Mouse (Mus musculus): ENCODE results near the gene Hdhd5. TPM values are rescaled to one million over a fixed set of nuclear protein-coding genes. Genes with fewer than 3 reads are reported as not detected.
A peak's percentile ranks its signal among the peaks of the same experiment; 100 is the strongest.

Hdhd5 gene
- polyA plus RNA-seq, 1 experiment from 2014 or later, result 7.4 TPM

DNA sequence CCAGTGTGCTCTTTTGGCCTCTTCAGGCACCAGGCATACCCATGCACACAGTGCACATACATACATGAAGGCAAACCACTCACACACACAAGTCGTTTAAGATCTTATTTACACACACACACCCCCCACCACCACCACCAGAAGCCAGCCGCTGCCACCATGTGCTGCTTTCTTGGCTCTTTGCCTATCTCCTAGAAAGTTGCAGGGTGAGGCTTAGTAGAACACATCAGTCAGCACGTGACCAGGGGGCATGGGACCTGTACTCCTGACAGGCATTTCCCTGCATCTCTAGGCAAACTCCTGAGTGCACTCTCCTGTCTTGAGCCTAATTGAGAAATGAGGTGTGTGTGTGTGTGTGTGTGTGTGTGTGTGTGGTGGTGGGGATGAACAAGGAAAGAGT, 46.1 kb downstream of the Hdhd5 start:
- no peak for DNase-seq (ENCODE audit: low spot score)
- 62% methylated on average over 3 of the region's 3 CpGs for WGBS
- H3K9ac ChIP-seq (ENCODE audit: low read depth, low read length), result no peak overlapping the region
- no peak overlapping the region for H3K27ac ChIP-seq (replicated peaks; ENCODE audit: low read depth, low read length)
- no peak overlapping the region for H3K4me2 ChIP-seq (ENCODE audit: low read depth, low read length)
- no peak overlapping the region for H3K4me3 ChIP-seq (ENCODE audit: low read depth, low read length)
- no peak for ATAC-seq (ENCODE audit: low read depth)
- H3K9me3 ChIP-seq (ENCODE audit: control insufficient read depth, low read length), result no peaks in the 10 kb centered on the region
- no peaks in the 10 kb centered on the region for H3K27me3 ChIP-seq (replicated peaks; ENCODE audit: control insufficient read depth, insufficient read depth, low read length)
- H3K36me3 ChIP-seq (ENCODE audit: control insufficient read depth, insufficient read depth, low read length), result peaks cover 11% of the 10 kb centered on the region; the same call in 1 of the 2 replicates
- no peaks in the 10 kb centered on the region for H3K4me1 ChIP-seq (ENCODE audit: control insufficient read depth, insufficient read depth, low read length)

DNA sequence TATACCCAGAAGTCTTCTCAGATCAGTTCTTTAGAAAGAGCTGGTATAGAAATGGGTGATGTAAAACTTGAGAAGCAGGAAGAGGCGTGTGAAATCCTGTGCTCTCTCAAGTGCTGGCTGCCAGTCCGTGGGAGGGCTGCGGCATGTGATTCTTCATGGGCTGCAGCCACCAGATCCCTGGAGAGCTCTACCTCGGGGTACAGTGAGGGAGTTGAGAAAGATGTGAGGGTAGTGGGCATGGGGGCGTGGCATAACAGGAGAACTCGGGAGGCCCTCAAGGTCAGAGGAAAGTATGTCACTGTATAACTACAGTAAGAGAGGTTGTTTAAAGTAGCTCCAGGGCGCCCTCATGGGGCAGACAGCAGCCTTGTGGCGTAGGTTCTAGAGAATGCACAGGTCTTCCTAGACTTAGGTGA, 47.9 kb downstream of the Hdhd5 start:
- peak; percentile 58 for DNase-seq (ENCODE audit: low spot score)
- H3K9ac ChIP-seq (ENCODE audit: low read depth, low read length), result 0 out of 2 replicates have a peak overlapping the region, but pooled peaks have one; percentile 17
- peak; percentile 71 for ATAC-seq (ENCODE audit: low read depth)
- no peak overlapping the region for H3K27ac ChIP-seq (replicated peaks; ENCODE audit: low read depth, low read length)
- H3K4me1 ChIP-seq (ENCODE audit: control insufficient read depth, insufficient read depth, low read length), result no peaks in the 10 kb centered on the region
- peaks cover 17% of the 10 kb centered on the region; the same call in 1 of the 2 replicates for H3K36me3 ChIP-seq (ENCODE audit: control insufficient read depth, insufficient read depth, low read length)
- H3K4me2 ChIP-seq (ENCODE audit: low read depth, low read length), result peak overlapping the region; percentile 27; the same call in 1 of the 2 replicates
- no peak overlapping the region for H3K4me3 ChIP-seq (ENCODE audit: low read depth, low read length)
- WGBS, result 22% methylated on average over 8 of the region's 8 CpGs
- no peaks in the 10 kb centered on the region for H3K9me3 ChIP-seq (ENCODE audit: control insufficient read depth, low read length)
- H3K27me3 ChIP-seq (replicated peaks; ENCODE audit: control insufficient read depth, insufficient read depth, low read length), result no peaks in the 10 kb centered on the region

DNA sequence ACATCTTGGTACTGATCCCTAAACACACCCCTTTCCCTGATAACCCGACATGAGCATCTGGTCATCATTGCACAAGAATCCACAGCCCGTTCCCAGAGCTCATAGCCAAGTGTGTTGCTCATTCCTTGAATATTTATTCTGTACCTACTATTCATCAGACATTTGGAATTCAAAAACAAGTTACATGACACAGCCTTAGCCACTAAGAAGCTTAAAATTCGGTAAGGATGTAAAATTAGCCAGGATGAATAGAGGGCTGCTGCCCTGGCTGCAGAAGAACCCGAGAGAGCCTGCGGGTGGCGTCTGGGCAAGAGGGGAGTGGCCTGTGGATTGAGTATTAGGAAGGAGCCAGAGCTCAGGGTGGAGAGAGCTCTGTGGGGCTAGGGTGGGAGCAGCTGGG, 48.4 kb downstream of the Hdhd5 start:
- 28% methylated on average over 6 of the region's 6 CpGs for WGBS
- Histone ChIP-seq H3K9me3 (ENCODE audit: control insufficient read depth, low read length) (no peaks in the 10 kb centered on the region), H3K4me3 (ENCODE audit: low read depth, low read length) (no peak overlapping the region), H3K9ac (ENCODE audit: low read depth, low read length) (0 out of 2 replicates have a peak overlapping the region, but pooled peaks have one; percentile 17), H3K27ac (replicated peaks; ENCODE audit: low read depth, low read length) (no peak overlapping the region), H3K27me3 (replicated peaks; ENCODE audit: control insufficient read depth, insufficient read depth, low read length) (no peaks in the 10 kb centered on the region), H3K4me1 (ENCODE audit: control insufficient read depth, insufficient read depth, low read length) (no peaks in the 10 kb centered on the region), H3K36me3 (ENCODE audit: control insufficient read depth, insufficient read depth, low read length) (peaks cover 18% of the 10 kb centered on the region; the same call in 1 of the 2 replicates), H3K4me2 (ENCODE audit: low read depth, low read length) (no peak overlapping the region; the same call in 1 of the 2 replicates)
- DNase-seq (ENCODE audit: low spot score), result no peak
- ATAC-seq (ENCODE audit: low read depth), result peak; percentile 36; the same call in 1 of the 2 replicates

DNA sequence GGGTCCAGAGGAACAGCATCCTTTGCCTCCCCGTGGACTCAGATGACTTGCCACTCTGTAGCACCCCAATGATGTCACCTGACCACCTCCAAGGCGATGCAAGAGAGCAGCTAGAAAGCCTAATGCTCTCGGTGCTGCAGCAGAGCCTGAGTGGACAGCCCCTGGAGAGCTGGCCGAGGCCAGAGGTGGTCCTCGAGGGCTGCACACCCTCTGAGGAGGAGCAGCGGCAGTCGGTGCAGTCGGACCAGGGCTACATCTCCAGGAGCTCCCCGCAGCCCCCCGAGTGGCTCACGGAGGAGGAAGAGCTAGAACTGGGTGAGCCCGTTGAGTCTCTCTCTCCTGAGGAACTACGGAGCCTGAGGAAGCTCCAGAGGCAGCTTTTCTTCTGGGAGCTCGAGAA, 49.1 kb downstream of the Hdhd5 start:
- WGBS, result 95% methylated on average over 13 of the region's 14 CpGs
- H3K27ac ChIP-seq (replicated peaks; ENCODE audit: low read depth, low read length), result no peak overlapping the region
- no peaks in the 10 kb centered on the region for H3K27me3 ChIP-seq (replicated peaks; ENCODE audit: control insufficient read depth, insufficient read depth, low read length)
- no peaks in the 10 kb centered on the region for H3K9me3 ChIP-seq (ENCODE audit: control insufficient read depth, low read length)
- DNase-seq (ENCODE audit: low spot score), result no peak
- no peak for ATAC-seq (ENCODE audit: low read depth)
- H3K4me1 ChIP-seq (ENCODE audit: control insufficient read depth, insufficient read depth, low read length), result no peaks in the 10 kb centered on the region
- H3K4me2 ChIP-seq (ENCODE audit: low read depth, low read length), result no peak overlapping the region
- H3K4me3 ChIP-seq (ENCODE audit: low read depth, low read length), result no peak overlapping the region
- no peak overlapping the region for H3K9ac ChIP-seq (ENCODE audit: low read depth, low read length)
- H3K36me3 ChIP-seq (ENCODE audit: control insufficient read depth, insufficient read depth, low read length), result peaks cover 18% of the 10 kb centered on the region; the same call in 1 of the 2 replicates

- H3K9me3 ChIP-seq (ENCODE audit: control insufficient read depth, low read length), result no peaks in the 10 kb centered on the region
- H3K4me3 ChIP-seq (ENCODE audit: low read depth, low read length), result no peak overlapping the region
- no peak overlapping the region for H3K27ac ChIP-seq (replicated peaks; ENCODE audit: low read depth, low read length)
- H3K4me1 ChIP-seq (ENCODE audit: control insufficient read depth, insufficient read depth, low read length), result no peaks in the 10 kb centered on the region
- H3K27me3 ChIP-seq (replicated peaks; ENCODE audit: control insufficient read depth, insufficient read depth, low read length), result no peaks in the 10 kb centered on the region
- H3K4me2 ChIP-seq (ENCODE audit: low read depth, low read length), result no peak overlapping the region
- 85% methylated on average over 6 of the region's 6 CpGs for WGBS
- DNase-seq (ENCODE audit: low spot score) (no peak), ATAC-seq (ENCODE audit: low read depth) (no peak)
- peaks cover 18% of the 10 kb centered on the region; the same call in 1 of the 2 replicates for H3K36me3 ChIP-seq (ENCODE audit: control insufficient read depth, insufficient read depth, low read length)
- no peak overlapping the region for H3K9ac ChIP-seq (ENCODE audit: low read depth, low read length)
Measured at GRCm38 (mm10) chr6:120481538-120481937, 49.6 kb downstream of the Hdhd5 start.

GRCm38 (mm10) chr6:120480361-120480760, 50.8 kb downstream of the Hdhd5 start:
- H3K4me2 ChIP-seq (ENCODE audit: low read depth, low read length), result no peak overlapping the region
- peaks cover 18% of the 10 kb centered on the region; the same call in 1 of the 2 replicates for H3K36me3 ChIP-seq (ENCODE audit: control insufficient read depth, insufficient read depth, low read length)
- 90% methylated on average over 5 of the region's 5 CpGs for WGBS
- DNase-seq (ENCODE audit: low spot score) (no peak), ATAC-seq (ENCODE audit: low read depth) (no peak)
- no peaks in the 10 kb centered on the region for H3K27me3 ChIP-seq (replicated peaks; ENCODE audit: control insufficient read depth, insufficient read depth, low read length)
- H3K27ac ChIP-seq (replicated peaks; ENCODE audit: low read depth, low read length), result no peak overlapping the region
- no peaks in the 10 kb centered on the region for H3K4me1 ChIP-seq (ENCODE audit: control insufficient read depth, insufficient read depth, low read length)
- H3K9me3 ChIP-seq (ENCODE audit: control insufficient read depth, low read length), result no peaks in the 10 kb centered on the region
- H3K4me3 ChIP-seq (ENCODE audit: low read depth, low read length), result no peak overlapping the region
- no peak overlapping the region for H3K9ac ChIP-seq (ENCODE audit: low read depth, low read length)

GRCm38 (mm10) chr6:120479302-120479701, 51.8 kb downstream of the Hdhd5 start:
- Histone ChIP-seq H3K9me3 (ENCODE audit: control insufficient read depth, low read length) (no peaks in the 10 kb centered on the region), H3K4me1 (ENCODE audit: control insufficient read depth, insufficient read depth, low read length) (no peaks in the 10 kb centered on the region), H3K4me2 (ENCODE audit: low read depth, low read length) (no peak overlapping the region), H3K36me3 (ENCODE audit: control insufficient read depth, insufficient read depth, low read length) (peaks cover 18% of the 10 kb centered on the region; the same call in 1 of the 2 replicates), H3K27ac (replicated peaks; ENCODE audit: low read depth, low read length) (no peak overlapping the region), H3K4me3 (ENCODE audit: low read depth, low read length) (no peak overlapping the region), H3K27me3 (replicated peaks; ENCODE audit: control insufficient read depth, insufficient read depth, low read length) (no peaks in the 10 kb centered on the region), H3K9ac (ENCODE audit: low read depth, low read length) (no peak overlapping the region)
- ATAC-seq (ENCODE audit: low read depth), result no peak
- no peak for DNase-seq (ENCODE audit: low spot score)
- WGBS, result 86% methylated on average over 2 of the region's 2 CpGs

GRCm38 (mm10) chr6:120475288-120475687, 55.8 kb downstream of the Hdhd5 start:
- H3K27me3 ChIP-seq (replicated peaks; ENCODE audit: control insufficient read depth, insufficient read depth, low read length), result no peaks in the 10 kb centered on the region
- 0 out of 2 replicates have a peak, but pooled peaks cover 7% of the 10 kb centered on the region for H3K36me3 ChIP-seq (ENCODE audit: control insufficient read depth, insufficient read depth, low read length)
- no peak overlapping the region for H3K4me2 ChIP-seq (ENCODE audit: low read depth, low read length)
- no peaks in the 10 kb centered on the region for H3K9me3 ChIP-seq (ENCODE audit: control insufficient read depth, low read length)
- 71% methylated on average over 8 of the region's 8 CpGs for WGBS
- peaks cover 21% of the 10 kb centered on the region for H3K4me1 ChIP-seq (ENCODE audit: control insufficient read depth, insufficient read depth, low read length)
- H3K27ac ChIP-seq (replicated peaks; ENCODE audit: low read depth, low read length), result no peak overlapping the region
- H3K4me3 ChIP-seq (ENCODE audit: low read depth, low read length), result no peak overlapping the region
- no peak for DNase-seq (ENCODE audit: low spot score)
- no peak for ATAC-seq (ENCODE audit: low read depth)
- no peak overlapping the region for H3K9ac ChIP-seq (ENCODE audit: low read depth, low read length)

- DNase-seq (ENCODE audit: low spot score) (peak; percentile 51), ATAC-seq (ENCODE audit: low read depth) (peak; percentile 10; the same call in 1 of the 2 replicates)
- Histone ChIP-seq H3K9me3 (ENCODE audit: control insufficient read depth, low read length) (no peaks in the 10 kb centered on the region), H3K4me2 (ENCODE audit: low read depth, low read length) (no peak overlapping the region), H3K4me1 (ENCODE audit: control insufficient read depth, insufficient read depth, low read length) (peaks cover 21% of the 10 kb centered on the region), H3K36me3 (ENCODE audit: control insufficient read depth, insufficient read depth, low read length) (0 out of 2 replicates have a peak, but pooled peaks cover 4% of the 10 kb centered on the region), H3K27ac (replicated peaks; ENCODE audit: low read depth, low read length) (no peak overlapping the region), H3K9ac (ENCODE audit: low read depth, low read length) (no peak overlapping the region), H3K4me3 (ENCODE audit: low read depth, low read length) (no peak overlapping the region), H3K27me3 (replicated peaks; ENCODE audit: control insufficient read depth, insufficient read depth, low read length) (no peaks in the 10 kb centered on the region)
- WGBS, result 29% methylated on average over 5 of the region's 5 CpGs
Measured at GRCm38 (mm10) chr6:120473427-120473826, 57.7 kb downstream of the Hdhd5 start.

All from embryonic facial prominence, embryonic 14.5 days (tissue).